Mouse (Mus musculus): ENCODE measurements at regions not wholly inside any gene's neighbourhood (a gene's known extent, or its start where the extent isn't known, plus 50 kb on each side); places are given as distances from the start of the nearest gene placed in this dataset.
"Not testable (repeated sequence)": the region's sequence is repeated elsewhere in the genome, so short reads cannot be mapped to it uniquely, and the experiment has no call there.

DNA sequence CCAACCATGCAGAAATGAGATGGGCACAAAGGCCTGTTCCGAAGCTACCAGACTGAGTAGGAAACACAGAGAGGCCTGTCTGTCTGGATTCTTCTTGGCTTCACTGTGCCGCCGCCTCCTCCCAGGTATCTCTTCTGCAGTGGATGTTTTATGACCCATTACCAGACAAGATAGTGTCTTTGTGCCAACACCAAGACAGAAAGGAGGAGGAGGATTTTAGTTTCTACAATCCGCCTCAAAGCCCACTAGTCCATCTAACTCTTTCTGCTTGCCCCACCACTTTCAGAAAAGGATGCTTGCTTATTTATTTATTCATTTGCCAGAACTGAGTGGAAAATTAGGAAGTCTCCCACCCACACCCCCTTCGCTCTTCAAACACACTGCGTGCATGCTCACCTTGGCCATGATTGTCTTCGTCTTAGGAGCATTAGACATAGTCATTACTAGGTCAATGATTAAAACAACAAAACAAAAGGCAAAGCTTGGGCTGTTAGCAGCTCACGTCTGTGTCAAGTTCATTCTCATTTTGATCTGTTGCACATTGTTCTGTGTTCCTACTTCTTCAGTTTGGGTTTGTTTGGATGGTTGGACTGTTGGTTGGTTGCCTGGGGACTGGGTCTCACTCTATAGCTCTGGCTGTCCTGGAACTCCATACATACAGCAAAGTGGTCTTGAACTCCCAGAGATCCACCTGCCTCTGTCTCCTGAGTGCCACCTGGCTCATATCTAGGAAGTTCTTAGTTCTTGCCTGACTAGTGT, 61.7 kb upstream of the Cpm start:
- Histone ChIP-seq H3K4me1 (ENCODE audit: control insufficient read depth, insufficient read depth, low read length) (no peaks in the 10 kb centered on the region; the same call in 1 of the 2 replicates), H3K4me3 (replicated peaks; ENCODE audit: extremely low read depth, low read depth, low read length) (no peak overlapping the region)
- 97% methylated on average over 8 of the region's 8 CpGs for WGBS
- no peak for DNase-seq
- TF ChIP-seq POLR2A (IDR thresholded peaks at IDR 0.05; ENCODE audit: borderline replicate concordance, extremely low read depth, low read depth, low read length), result no peak
- no peak for TF ChIP-seq CTCF (IDR thresholded peaks at IDR 0.05; ENCODE audit: insufficient read depth, low read length)

DNA sequence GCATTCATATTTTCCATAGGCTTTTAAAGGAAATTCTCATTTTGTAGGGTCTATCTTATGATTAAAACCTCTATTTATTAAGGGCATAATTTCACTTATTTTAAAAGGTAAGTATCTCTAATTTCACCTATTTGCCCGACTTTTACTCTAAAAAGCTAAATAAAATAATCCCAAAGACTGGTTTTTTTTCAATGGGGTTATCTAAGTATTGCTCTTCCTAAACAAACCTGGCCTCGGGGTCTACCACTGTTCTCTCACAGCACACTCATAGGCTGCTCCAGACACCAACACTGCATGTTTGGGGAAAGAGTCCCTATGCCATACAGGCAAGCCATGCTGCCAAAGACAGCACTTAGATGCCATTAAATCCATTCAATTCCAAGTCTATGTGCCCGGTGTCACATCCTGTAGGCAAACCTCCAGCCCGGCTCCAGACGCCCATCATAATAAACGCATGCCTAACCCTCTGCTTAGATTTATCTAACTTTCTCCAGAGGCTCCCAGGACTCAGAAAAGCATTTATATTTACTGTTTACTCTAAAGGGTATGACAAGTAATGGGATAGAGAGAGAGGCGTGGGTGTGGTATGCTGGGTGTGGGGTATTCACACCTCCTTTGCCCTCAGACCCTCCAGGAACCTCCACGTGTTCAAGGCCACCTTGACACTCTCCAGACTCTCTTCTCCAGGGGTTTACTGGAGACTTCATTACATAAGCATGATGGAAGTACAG, 62.5 kb upstream of the Cpm start:
- TF ChIP-seq CTCF (IDR thresholded peaks at IDR 0.05; ENCODE audit: insufficient read depth, low read length) (no peak), POLR2A (IDR thresholded peaks at IDR 0.05; ENCODE audit: borderline replicate concordance, extremely low read depth, low read depth, low read length) (no peak)
- DNase-seq, result no peak
- H3K4me1 ChIP-seq (ENCODE audit: control insufficient read depth, insufficient read depth, low read length), result no peaks in the 10 kb centered on the region; the same call in 1 of the 2 replicates
- WGBS, result 90% methylated on average over 8 of the region's 8 CpGs
- H3K4me3 ChIP-seq (replicated peaks; ENCODE audit: extremely low read depth, low read depth, low read length), result no peak overlapping the region

DNA sequence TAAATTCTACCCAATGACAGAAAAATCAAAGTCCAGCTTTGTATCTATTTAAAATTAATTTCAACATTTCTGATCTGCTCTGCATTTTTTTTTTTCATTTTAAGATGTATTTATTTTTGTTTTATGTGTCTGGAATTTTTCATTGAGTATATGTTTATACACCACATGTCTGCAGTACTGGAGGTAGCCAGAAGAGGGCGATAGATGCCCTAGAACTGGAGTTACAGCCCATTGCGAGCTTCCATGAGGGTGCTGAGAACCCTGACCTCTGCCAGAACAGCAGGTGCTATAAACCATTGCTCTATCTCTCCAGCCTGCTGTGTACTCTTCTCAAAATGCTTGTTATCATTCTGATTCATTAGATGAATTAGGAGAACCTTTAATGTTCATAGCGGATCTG, 63.1 kb upstream of the Cpm start:
- WGBS, result 84% methylated on average over 3 of the region's 3 CpGs

DNA sequence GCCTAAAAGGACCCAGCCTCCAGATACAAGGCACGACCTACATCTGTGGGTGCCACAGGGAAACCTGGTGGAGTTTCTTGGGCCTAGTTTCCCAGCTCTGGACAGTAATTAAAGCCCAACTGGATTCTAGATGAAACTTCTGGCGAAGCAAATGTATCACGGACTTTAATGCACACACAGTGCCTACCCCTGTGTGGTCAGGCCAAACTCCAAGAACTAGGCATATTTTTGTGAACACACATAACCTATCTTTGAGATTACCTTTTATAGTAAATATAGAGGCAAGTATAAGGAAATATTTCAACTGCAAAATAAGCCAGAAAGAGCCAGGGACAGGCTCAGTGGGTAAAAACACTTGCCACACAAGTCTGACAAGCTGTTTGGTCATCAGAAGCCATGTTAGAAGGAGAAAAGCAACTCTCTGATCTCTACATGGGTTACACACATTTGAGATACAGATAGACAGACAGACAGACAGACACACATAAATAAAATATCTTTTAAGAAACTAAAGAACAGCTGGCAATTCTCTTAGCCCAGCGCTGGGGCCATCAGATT, 63.7 kb upstream of the Cpm start:
- no peaks in the 10 kb centered on the region; the same call in 1 of the 2 replicates for H3K4me1 ChIP-seq (ENCODE audit: control insufficient read depth, insufficient read depth, low read length)
- no peak for TF ChIP-seq CTCF (IDR thresholded peaks at IDR 0.05; ENCODE audit: insufficient read depth, low read length)
- no peak for TF ChIP-seq POLR2A (IDR thresholded peaks at IDR 0.05; ENCODE audit: borderline replicate concordance, extremely low read depth, low read depth, low read length)
- no peak for DNase-seq
- WGBS, result 94% methylated on average over 4 of the region's 4 CpGs
- no peak overlapping the region for H3K4me3 ChIP-seq (replicated peaks; ENCODE audit: extremely low read depth, low read depth, low read length)

More for the DNA sequence above, 63.1 kb upstream of the Cpm start:
- H3K4me1 ChIP-seq (ENCODE audit: control insufficient read depth, insufficient read depth, low read length), result no peaks in the 10 kb centered on the region; the same call in 1 of the 2 replicates
- H3K4me3 ChIP-seq (replicated peaks; ENCODE audit: extremely low read depth, low read depth, low read length), result no peak overlapping the region
- no peak for TF ChIP-seq CTCF (IDR thresholded peaks at IDR 0.05; ENCODE audit: insufficient read depth, low read length)
- no peak for TF ChIP-seq POLR2A (IDR thresholded peaks at IDR 0.05; ENCODE audit: borderline replicate concordance, extremely low read depth, low read depth, low read length)
- no peak for DNase-seq

DNA sequence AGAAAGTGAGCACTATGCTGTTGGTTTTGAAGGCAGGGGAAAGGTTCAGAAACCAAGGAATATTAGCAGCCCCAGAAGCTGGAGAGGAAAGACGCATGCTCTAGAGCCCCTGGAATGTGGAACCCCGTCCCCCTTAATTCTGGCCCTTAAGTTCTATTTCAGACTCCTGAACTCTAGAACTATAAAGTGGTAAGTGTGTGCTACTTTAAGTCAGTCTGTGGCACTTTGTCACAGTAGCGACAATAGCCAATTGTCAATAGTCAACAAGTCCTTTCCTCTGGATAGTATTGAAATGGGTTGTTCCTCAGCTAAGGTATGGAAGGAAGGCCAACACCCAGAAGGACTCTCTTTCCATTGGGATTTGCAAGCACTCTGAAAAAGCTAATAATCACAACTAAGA, 64.2 kb upstream of the Cpm start:
- TF ChIP-seq POLR2A (IDR thresholded peaks at IDR 0.05; ENCODE audit: borderline replicate concordance, extremely low read depth, low read depth, low read length), result no peak
- no peak for TF ChIP-seq CTCF (IDR thresholded peaks at IDR 0.05; ENCODE audit: insufficient read depth, low read length)
- WGBS, result 95% methylated on average over 3 of the region's 3 CpGs
- no peaks in the 10 kb centered on the region; the same call in 1 of the 2 replicates for H3K4me1 ChIP-seq (ENCODE audit: control insufficient read depth, insufficient read depth, low read length)
- no peak for DNase-seq
- H3K4me3 ChIP-seq (replicated peaks; ENCODE audit: extremely low read depth, low read depth, low read length), result no peak overlapping the region

DNA sequence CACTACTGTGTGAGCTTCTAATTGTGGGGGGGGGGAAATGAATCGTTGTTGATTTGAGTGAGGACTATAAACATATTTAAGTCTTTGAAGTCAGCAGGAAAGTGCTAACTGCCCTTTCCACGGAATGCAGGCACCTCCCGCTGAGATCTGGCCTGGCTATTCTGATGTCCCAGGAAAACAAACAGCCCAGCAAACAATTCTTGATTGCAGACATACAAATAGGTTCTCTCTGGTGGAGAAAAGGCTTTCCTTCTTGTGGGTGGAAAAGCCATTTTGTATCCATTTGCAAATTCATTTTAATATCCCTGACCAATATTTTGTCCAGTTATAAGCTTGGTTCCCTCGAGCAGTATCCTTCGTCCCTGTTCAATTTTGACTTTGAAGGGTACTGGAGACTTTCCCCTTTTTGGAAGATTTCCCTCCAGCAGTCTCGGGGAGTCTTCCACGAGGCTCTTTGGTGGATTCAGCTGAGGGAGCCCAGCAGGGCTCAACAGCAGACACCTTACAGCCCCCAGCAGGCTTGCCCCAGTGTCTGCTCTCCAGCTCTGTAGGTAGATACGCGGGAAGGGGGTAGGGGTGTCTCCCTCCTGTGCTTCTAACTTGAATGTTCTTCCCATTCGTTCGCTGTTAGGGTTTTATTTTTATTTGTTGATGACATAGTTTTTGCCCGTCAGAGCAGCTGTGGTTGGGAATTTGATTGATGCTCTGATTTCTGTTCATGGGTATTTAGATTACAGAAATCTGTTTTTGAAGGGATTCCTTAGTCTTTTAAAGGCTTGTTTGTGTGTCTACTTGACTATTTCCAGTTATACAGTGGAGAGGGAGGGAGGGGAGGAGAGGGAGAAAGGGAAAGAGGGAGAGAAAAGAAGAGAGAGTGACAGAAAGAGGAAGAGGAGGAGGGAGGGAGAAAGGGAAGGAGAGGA, 64.9 kb upstream of the Cpm start:
- no peak overlapping the region for H3K4me3 ChIP-seq (replicated peaks; ENCODE audit: extremely low read depth, low read depth, low read length)
- TF ChIP-seq POLR2A (IDR thresholded peaks at IDR 0.05; ENCODE audit: borderline replicate concordance, extremely low read depth, low read depth, low read length) (no peak), CTCF (IDR thresholded peaks at IDR 0.05; ENCODE audit: insufficient read depth, low read length) (no peak)
- DNase-seq, result no peak
- H3K4me1 ChIP-seq (ENCODE audit: control insufficient read depth, insufficient read depth, low read length), result no peaks in the 10 kb centered on the region; the same call in 1 of the 2 replicates
- 51% methylated on average over 12 of the region's 12 CpGs for whole genome bisulfite sequencing

DNA sequence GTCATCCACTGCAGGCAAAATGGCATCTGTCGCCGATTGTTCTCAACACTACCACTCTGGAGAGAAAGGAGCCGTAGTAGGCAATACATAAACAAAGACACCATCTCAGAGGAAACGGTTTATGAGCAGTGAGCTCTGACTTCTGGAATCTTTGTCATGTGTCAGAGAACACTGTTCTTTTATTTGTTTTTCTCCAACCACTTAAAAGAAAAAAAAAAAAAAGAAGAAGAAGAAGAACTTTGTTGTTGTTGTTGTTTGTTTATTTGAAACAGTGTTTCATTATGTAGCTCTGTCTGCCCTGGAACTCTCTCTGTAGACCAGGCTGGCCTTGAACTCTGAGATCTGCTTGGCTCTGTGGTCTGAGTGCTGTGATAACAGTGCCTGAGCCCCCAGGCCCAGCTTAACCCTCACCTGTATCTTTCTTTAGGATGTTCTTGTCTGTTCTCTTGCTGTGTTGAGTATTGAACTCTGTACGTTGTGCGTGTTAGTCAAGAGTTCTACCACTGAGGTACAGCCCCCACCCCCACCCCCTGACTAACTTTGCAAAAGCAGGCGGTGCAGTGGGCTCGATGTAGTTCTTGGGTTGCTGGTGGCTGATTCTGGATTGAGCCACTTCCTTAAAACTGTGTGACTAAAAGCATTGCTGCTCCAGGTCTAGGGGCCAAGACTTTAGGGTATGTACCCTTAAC, 65.7 kb upstream of the Cpm start:
- DNase-seq, result no peak
- Histone ChIP-seq H3K4me3 (replicated peaks; ENCODE audit: extremely low read depth, low read depth, low read length) (no peak overlapping the region), H3K4me1 (ENCODE audit: control insufficient read depth, insufficient read depth, low read length) (no peaks in the 10 kb centered on the region; the same call in 1 of the 2 replicates)
- 55% methylated on average over 8 of the region's 8 CpGs for WGBS
- TF ChIP-seq POLR2A (IDR thresholded peaks at IDR 0.05; ENCODE audit: borderline replicate concordance, extremely low read depth, low read depth, low read length) (no peak), CTCF (IDR thresholded peaks at IDR 0.05; ENCODE audit: insufficient read depth, low read length) (no peak)

DNA sequence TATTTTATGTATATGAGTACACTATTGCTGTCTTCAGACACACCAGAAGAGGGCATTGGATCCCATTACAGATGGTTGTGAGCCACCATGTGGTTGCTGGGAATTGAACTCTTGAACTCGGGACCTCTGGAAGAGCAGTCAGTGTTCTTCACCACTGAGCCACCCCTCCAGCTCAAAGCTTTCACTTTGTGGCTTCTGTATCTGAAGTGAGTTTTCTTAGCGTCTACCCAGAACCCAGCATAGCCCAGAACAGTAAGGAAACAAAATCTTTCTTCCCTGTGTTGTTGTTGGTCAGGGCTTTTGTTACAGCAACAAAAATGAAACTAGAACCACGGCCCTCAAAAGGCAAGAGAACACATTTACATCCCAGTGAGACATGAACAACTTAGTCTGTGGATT, 66.5 kb upstream of the Cpm start:
- H3K4me3 ChIP-seq (replicated peaks; ENCODE audit: extremely low read depth, low read depth, low read length); DNase-seq; H3K4me1 ChIP-seq (ENCODE audit: control insufficient read depth, insufficient read depth, low read length): not testable (repeated sequence)
- 75% methylated on average over 3 of the region's 3 CpGs for WGBS
